Mouse (Mus musculus): ENCODE results near the gene Dync1li1. TPM values are rescaled to one million over a fixed set of nuclear protein-coding genes. Genes with fewer than 3 reads are reported as not detected.
"Not testable (repeated sequence)": the region's sequence is repeated elsewhere in the genome, so short reads cannot be mapped to it uniquely, and the experiment has no call there.

The Dync1li1 gene
- polyA plus RNA-seq, 1 experiment from 2014 or later: 16.3 TPM

DNA sequence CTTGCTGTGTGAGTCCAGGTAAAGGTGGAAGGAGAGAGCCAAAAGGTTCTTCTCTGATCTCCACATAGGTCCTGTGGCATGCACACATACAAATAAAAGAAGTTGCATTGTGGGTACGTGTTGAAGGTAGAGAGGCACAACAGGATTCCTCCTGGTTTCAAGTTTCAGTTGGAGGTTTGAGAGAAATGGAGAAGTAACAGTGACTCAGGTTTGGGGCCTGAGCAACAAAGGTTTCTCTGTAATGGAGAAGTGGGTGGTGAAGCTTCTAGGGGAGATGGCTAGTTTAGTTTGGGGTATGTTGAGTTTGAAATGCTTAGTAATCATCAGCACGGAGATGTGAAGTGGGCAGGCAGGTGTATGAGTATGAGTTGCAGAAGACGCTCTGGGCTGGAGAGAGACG, 6.4 kb upstream of the Dync1li1 start:
- no peak for ATAC-seq
- Histone ChIP-seq H3K4me1 (ENCODE audit: insufficient read depth) (no peaks in the 10 kb centered on the region), H3K36me3 (replicated peaks; ENCODE audit: insufficient read depth, low read length) (no peaks in the 10 kb centered on the region), H3K4me3 (ENCODE audit: low read depth, low read length) (no peak overlapping the region), H3K9me3 (ENCODE audit: low read length) (no peaks in the 10 kb centered on the region), H3K9ac (replicated peaks) (no peak overlapping the region), H3K4me2 (ENCODE audit: low read depth, low read length) (no peak overlapping the region), H3K27me3 (ENCODE audit: insufficient read depth, low read length) (no peaks in the 10 kb centered on the region), H3K27ac (ENCODE audit: low read depth) (no peak overlapping the region)
- no peak for DNase-seq
- TF ChIP-seq CTCF (IDR thresholded peaks at IDR 0.05; ENCODE audit: low read depth): no peak
- no peak for TF ChIP-seq EP300 (IDR thresholded peaks at IDR 0.05; ENCODE audit: low read depth)
- 48% methylated on average over 4 of the region's 4 CpGs for WGBS (ENCODE audit: insufficient replicate concordance)

DNA sequence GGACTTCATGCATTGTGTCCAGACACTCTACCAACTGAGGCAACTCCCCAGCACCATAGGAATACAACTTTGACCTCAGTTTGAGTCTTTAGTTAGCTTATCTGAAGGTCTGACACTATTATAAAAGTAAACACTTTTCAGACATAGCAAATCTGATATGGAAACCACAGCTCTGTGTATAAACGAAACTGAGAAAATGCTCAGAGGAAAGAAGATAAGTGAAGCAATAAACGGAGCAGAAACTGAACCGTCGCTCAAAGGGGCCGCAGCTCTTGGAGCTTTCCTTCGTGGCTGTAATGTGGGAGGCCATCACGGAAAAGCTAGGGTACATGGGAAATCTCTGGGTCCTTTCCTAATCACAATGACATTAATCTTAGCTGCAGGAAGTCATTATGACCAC, 2.3 kb upstream of the Dync1li1 start:
- Histone ChIP-seq H3K4me1 (ENCODE audit: insufficient read depth) (peaks cover 19% of the 10 kb centered on the region), H3K27ac (ENCODE audit: low read depth) (no peak overlapping the region), H3K27me3 (ENCODE audit: insufficient read depth, low read length) (no peaks in the 10 kb centered on the region), H3K4me3 (ENCODE audit: low read depth, low read length) (no peak overlapping the region), H3K9ac (replicated peaks) (no peak overlapping the region), H3K36me3 (replicated peaks; ENCODE audit: insufficient read depth, low read length) (no peaks in the 10 kb centered on the region; the same call in 1 of the 2 replicates), H3K4me2 (ENCODE audit: low read depth, low read length) (no peak overlapping the region), H3K9me3 (ENCODE audit: low read length) (no peaks in the 10 kb centered on the region)
- no peak for ATAC-seq
- TF ChIP-seq CTCF (IDR thresholded peaks at IDR 0.05; ENCODE audit: low read depth) (no peak), EP300 (IDR thresholded peaks at IDR 0.05; ENCODE audit: low read depth) (no peak)
- 63% methylated on average over 7 of the region's 7 CpGs for WGBS (ENCODE audit: insufficient replicate concordance)
- no peak for DNase-seq

DNA sequence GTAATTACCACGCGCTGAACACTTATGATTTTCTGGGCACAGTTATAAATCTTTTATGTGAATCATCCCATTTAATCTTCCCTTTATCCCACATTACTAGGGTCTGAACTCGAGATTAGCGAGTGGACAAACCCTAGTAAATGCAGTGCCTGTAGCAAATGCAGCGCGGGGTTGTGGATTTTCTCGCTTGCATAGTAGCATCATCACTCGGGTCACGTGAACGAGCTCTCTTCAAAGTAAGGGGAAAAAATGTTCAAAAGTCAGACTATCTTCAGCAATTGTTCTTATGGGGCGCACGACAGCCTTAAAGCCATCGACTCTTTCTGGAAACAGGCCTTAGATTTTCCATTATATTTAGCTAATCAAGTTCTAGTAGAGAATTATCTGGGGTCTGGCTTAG, 951 bp upstream of the Dync1li1 start:
- H3K4me1 ChIP-seq (ENCODE audit: insufficient read depth): peaks cover 19% of the 10 kb centered on the region
- no peak overlapping the region for H3K9ac ChIP-seq (replicated peaks)
- peaks cover 5% of the 10 kb centered on the region for H3K36me3 ChIP-seq (replicated peaks; ENCODE audit: insufficient read depth, low read length)
- TF ChIP-seq EP300 (IDR thresholded peaks at IDR 0.05; ENCODE audit: low read depth) (no peak), CTCF (IDR thresholded peaks at IDR 0.05; ENCODE audit: low read depth) (no peak)
- H3K27me3 ChIP-seq (ENCODE audit: insufficient read depth, low read length): no peaks in the 10 kb centered on the region
- peak overlapping the region; percentile 95 for H3K4me3 ChIP-seq (ENCODE audit: low read depth, low read length)
- peak overlapping the region; percentile 94 for H3K4me2 ChIP-seq (ENCODE audit: low read depth, low read length)
- ATAC-seq: no peak
- 79% methylated on average over 13 of the region's 13 CpGs for WGBS (ENCODE audit: insufficient replicate concordance)
- H3K27ac ChIP-seq (ENCODE audit: low read depth): no peak overlapping the region
- DNase-seq: no peak
- H3K9me3 ChIP-seq (ENCODE audit: low read length): no peaks in the 10 kb centered on the region

DNA sequence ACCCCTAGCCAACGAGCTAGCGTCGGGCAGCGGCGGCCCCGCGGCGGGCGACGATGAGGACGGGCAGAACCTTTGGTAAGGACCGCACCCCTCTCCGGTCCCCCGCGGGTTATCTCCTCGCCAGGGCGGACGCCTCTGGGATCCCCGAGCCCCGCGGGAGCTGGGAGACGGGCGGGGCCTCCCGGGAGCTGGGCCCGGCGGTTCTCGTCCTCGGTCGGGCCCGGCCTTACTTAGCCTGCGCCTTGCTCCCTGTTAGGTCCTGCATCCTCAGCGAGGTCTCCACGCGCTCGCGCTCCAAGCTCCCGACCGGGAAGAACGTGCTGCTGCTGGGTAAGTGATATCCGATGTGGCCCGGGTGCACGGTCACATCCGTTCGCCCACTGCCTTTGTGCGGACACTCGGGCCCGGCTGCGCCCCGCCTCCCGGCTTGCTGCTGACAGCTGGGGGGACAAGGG, 390 bp downstream of the Dync1li1 start:
- H3K9me3 ChIP-seq (ENCODE audit: low read length): no peaks in the 10 kb centered on the region
- no peak for TF ChIP-seq CTCF (IDR thresholded peaks at IDR 0.05; ENCODE audit: low read depth)
- no peak for TF ChIP-seq EP300 (IDR thresholded peaks at IDR 0.05; ENCODE audit: low read depth)
- under 1% methylated on average over 45 of the region's 50 CpGs for WGBS (ENCODE audit: insufficient replicate concordance)
- peak overlapping the region; percentile 97 for H3K27ac ChIP-seq (ENCODE audit: low read depth)
- H3K4me3 ChIP-seq (ENCODE audit: low read depth, low read length): peak overlapping the region; percentile 95
- H3K36me3 ChIP-seq (replicated peaks; ENCODE audit: insufficient read depth, low read length): peaks cover 9% of the 10 kb centered on the region
- H3K9ac ChIP-seq (replicated peaks): peak overlapping the region; percentile 95
- H3K4me1 ChIP-seq (ENCODE audit: insufficient read depth): peaks cover 19% of the 10 kb centered on the region
- DNase-seq (no peak), ATAC-seq (peak; percentile 72)
- H3K4me2 ChIP-seq (ENCODE audit: low read depth, low read length): peak overlapping the region; percentile 94
- no peaks in the 10 kb centered on the region for H3K27me3 ChIP-seq (ENCODE audit: insufficient read depth, low read length)

DNA sequence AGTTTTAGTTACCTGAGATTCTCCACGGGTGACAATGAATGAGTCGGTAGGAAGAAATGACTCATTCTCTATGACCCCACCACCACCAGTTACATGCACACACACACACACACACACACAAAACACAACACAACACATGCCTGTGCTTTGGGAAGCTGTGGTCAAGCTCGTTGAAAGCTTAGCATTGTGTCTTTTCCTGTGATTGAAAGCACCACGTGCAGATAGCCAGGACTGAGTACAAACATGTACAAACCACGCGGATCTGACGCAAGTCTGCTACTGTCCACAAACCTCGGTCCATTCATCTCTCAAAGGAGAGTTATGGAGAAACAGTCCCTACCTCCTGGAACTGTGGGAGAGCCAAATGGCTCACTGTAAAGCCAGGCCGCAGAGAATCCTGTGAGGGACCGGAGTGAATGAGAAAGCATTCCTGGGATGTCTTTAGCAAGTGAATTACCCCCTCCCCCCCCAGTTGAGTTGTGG, 1.6 kb downstream of the Dync1li1 start:
- H3K27me3 ChIP-seq (ENCODE audit: insufficient read depth, low read length): no peaks in the 10 kb centered on the region
- H3K4me1 ChIP-seq (ENCODE audit: insufficient read depth): peaks cover 19% of the 10 kb centered on the region
- H3K4me3 ChIP-seq (ENCODE audit: low read depth, low read length): peak overlapping the region; percentile 95; the same call in 1 of the 2 replicates
- peak; percentile 54 for DNase-seq
- no peaks in the 10 kb centered on the region for H3K9me3 ChIP-seq (ENCODE audit: low read length)
- peak overlapping the region; percentile 97 for H3K27ac ChIP-seq (ENCODE audit: low read depth)
- TF ChIP-seq EP300 (IDR thresholded peaks at IDR 0.05; ENCODE audit: low read depth) (no peak), CTCF (IDR thresholded peaks at IDR 0.05; ENCODE audit: low read depth) (no peak)
- WGBS (ENCODE audit: insufficient replicate concordance): 19% methylated on average over 10 of the region's 10 CpGs
- H3K9ac ChIP-seq (replicated peaks): peak overlapping the region; percentile 42; the same call in 1 of the 2 replicates
- H3K36me3 ChIP-seq (replicated peaks; ENCODE audit: insufficient read depth, low read length): peaks cover 13% of the 10 kb centered on the region
- peak; percentile 47 for ATAC-seq
- peak overlapping the region; percentile 94 for H3K4me2 ChIP-seq (ENCODE audit: low read depth, low read length)

DNA sequence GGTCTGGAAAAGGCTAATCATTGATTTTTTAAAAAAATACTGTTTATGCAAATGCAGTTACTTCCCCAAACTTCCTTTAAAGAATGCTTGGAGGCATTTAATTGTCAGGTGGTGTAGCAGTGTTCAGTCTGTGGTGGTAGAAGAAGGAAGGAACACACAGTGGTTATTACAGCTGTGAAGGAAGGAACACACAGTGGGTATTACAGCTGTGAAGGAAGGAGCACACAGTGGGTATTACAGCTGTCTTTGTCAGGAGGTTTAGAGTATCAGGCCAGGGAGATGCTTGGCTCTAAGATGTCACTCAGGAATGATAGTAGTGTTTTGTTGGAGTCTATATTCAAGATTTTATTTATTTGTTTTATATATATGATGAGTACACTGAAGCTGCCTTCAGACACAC, 2.5 kb downstream of the Dync1li1 start:
- Histone ChIP-seq H3K27me3 (ENCODE audit: insufficient read depth, low read length) (no peaks in the 10 kb centered on the region), H3K27ac (ENCODE audit: low read depth) (no peak overlapping the region; the same call in 1 of the 2 replicates), H3K4me3 (ENCODE audit: low read depth, low read length) (no peak overlapping the region), H3K9me3 (ENCODE audit: low read length) (no peaks in the 10 kb centered on the region), H3K9ac (replicated peaks) (no peak overlapping the region), H3K36me3 (replicated peaks; ENCODE audit: insufficient read depth, low read length) (peaks cover 13% of the 10 kb centered on the region), H3K4me2 (ENCODE audit: low read depth, low read length) (peak overlapping the region; percentile 22; the same call in 1 of the 2 replicates), H3K4me1 (ENCODE audit: insufficient read depth) (peaks cover 19% of the 10 kb centered on the region)
- DNase-seq (no peak), ATAC-seq (no peak)
- TF ChIP-seq EP300 (IDR thresholded peaks at IDR 0.05; ENCODE audit: low read depth) (no peak), CTCF (IDR thresholded peaks at IDR 0.05; ENCODE audit: low read depth) (no peak)

DNA sequence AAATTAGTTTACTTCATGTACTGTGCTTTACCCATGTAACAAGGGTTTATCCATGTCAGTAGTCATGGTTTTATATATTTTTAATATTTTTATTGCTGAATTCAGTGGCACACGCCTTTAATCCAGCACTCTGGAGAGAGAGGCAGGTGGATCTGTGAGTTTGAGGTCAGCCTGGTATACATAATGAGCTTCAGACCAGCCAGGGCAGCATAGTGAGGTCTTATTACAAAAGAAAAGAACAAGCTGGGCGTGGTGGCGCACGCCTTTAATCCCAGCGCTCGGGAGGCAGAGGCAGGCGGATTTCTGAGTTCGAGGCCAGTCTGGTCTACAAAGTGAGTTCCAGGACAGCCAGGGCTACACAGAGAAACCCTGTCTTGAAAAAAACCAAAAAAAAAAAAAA, 7.1 kb downstream of the Dync1li1 start:
- not testable (repeated sequence) for H3K4me1 ChIP-seq (ENCODE audit: insufficient read depth); H3K9me3 ChIP-seq (ENCODE audit: low read length); ATAC-seq; H3K27ac ChIP-seq (ENCODE audit: low read depth); H3K9ac ChIP-seq (replicated peaks); H3K4me2 ChIP-seq (ENCODE audit: low read depth, low read length); H3K4me3 ChIP-seq (ENCODE audit: low read depth, low read length); H3K27me3 ChIP-seq (ENCODE audit: insufficient read depth, low read length); DNase-seq
- H3K36me3 ChIP-seq (replicated peaks; ENCODE audit: insufficient read depth, low read length): peaks cover 17% of the 10 kb centered on the region
- 90% methylated on average over 7 of the region's 8 CpGs for whole genome bisulfite sequencing (ENCODE audit: insufficient replicate concordance)
